Mouse (Mus musculus) cortical plate, adult 2 months (tissue): ENCODE measurements around the gene Rab44. TPM values are rescaled to one million over a fixed set of nuclear protein-coding genes. Genes with fewer than 3 reads are reported as not detected.
"Not testable (repeated sequence)": the region's sequence is repeated elsewhere in the genome, so short reads cannot be mapped to it uniquely, and the experiment has no call there.

Experiments used
- H3K27ac ChIP-seq: fragments of 200-500 bp; 2 replicates; pipeline ENCODE4 v1.5.1; 2012; ENCODE audit warnings: low read length, control low read depth, inconsistent platforms; ENCODE audit not compliant: insufficient read depth
- H3K4me1 ChIP-seq: fragments of 200-500 bp; 2 replicates; pipeline ENCODE4 v1.6.1; 2011; ENCODE audit warnings: low read length; ENCODE audit not compliant: control insufficient read depth, insufficient read depth
- H3K4me3 ChIP-seq: fragments of 200-500 bp; 2 replicates; pipeline ENCODE4 v1.5.1; 2011; ENCODE audit warnings: mild to moderate bottlenecking, low read length, control low read depth; ENCODE audit not compliant: insufficient read depth
- CTCF ChIP-seq: fragments of 200-500 bp; IDR thresholded peaks from 2 replicates; pipeline ENCODE4 v1.5.1; 2011; ENCODE audit warnings: mild to moderate bottlenecking, control low read depth, low read length; ENCODE audit not compliant: insufficient read depth; ENCODE audit errors: extremely low read depth
- POLR2A ChIP-seq: fragments of 200-500 bp; IDR thresholded peaks from 2 replicates; pipeline ENCODE4 v1.6.1; 2011; ENCODE audit warnings: mild to moderate bottlenecking, low read length, control low read depth; ENCODE audit not compliant: insufficient read depth; ENCODE audit errors: extremely low read depth
- polyA plus RNA-seq: library from polyadenylated mRNA; depleted of rRNA; stranded (reverse); fragments of >200 nt; gene quantifications from 2 replicates; pipeline ENCODE4 v1.2.3, GENCODE M21; 2012; rRNA removed

The Rab44 gene
- polyA plus RNA-seq: 0.13 and 0.19 TPM in 2 replicates

- TF ChIP-seq POLR2A: no peak
- TF ChIP-seq CTCF: no peak
- H3K4me3 ChIP-seq: no peak within 1 kb of the TSS
- H3K27ac ChIP-seq: no peak within 1 kb of the TSS
- no peaks in the 10 kb centered on the region for H3K4me1 ChIP-seq
These were observed at the start of gene Rab44 for GRCm38 (mm10) chr17:29113591-29114352. Gene Rab44, plus strand, starts transcription at chr17:29114145.

GRCm38 (mm10) chr17:29065245-29065940, 48.6 kb upstream of the Rab44 start:
- Histone ChIP-seq H3K4me3 (no peak overlapping the region), H3K27ac (no peak overlapping the region), H3K4me1 (peaks cover 2% of the 10 kb centered on the region; the same call in 1 of the 2 replicates)
- TF ChIP-seq CTCF (no peak), POLR2A (no peak)

GRCm38 (mm10) chr17:29065971-29066370, 48.0 kb upstream of the Rab44 start:
- Histone ChIP-seq H3K4me1 (peaks cover 2% of the 10 kb centered on the region; the same call in 1 of the 2 replicates), H3K4me3 (no peak overlapping the region), H3K27ac (no peak overlapping the region)
- TF ChIP-seq CTCF (no peak), POLR2A (no peak)

- not testable (repeated sequence) for H3K4me1 ChIP-seq, H3K27ac ChIP-seq, H3K4me3 ChIP-seq
These were observed 46.5 kb upstream of the Rab44 start for GRCm38 (mm10) chr17:29067416-29067815.

GRCm38 (mm10) chr17:29067847-29068246, 46.1 kb upstream of the Rab44 start:
- TF ChIP-seq CTCF: no peak
- no peak for TF ChIP-seq POLR2A
- H3K27ac ChIP-seq: no peak overlapping the region
- H3K4me1 ChIP-seq: peaks cover 2% of the 10 kb centered on the region; the same call in 1 of the 2 replicates
- no peak overlapping the region for H3K4me3 ChIP-seq

GRCm38 (mm10) chr17:29069063-29069462, 44.9 kb upstream of the Rab44 start:
- TF ChIP-seq POLR2A: no peak
- Histone ChIP-seq H3K4me3 (no peak overlapping the region), H3K27ac (no peak overlapping the region), H3K4me1 (peaks cover 2% of the 10 kb centered on the region; the same call in 1 of the 2 replicates)

- peaks cover 2% of the 10 kb centered on the region; the same call in 1 of the 2 replicates for H3K4me1 ChIP-seq
- H3K27ac ChIP-seq: no peak overlapping the region
- H3K4me3 ChIP-seq: no peak overlapping the region
- no peak for TF ChIP-seq POLR2A
- no peak for TF ChIP-seq CTCF
These were observed 42.1 kb upstream of the Rab44 start for GRCm38 (mm10) chr17:29071820-29072219.

- TF ChIP-seq CTCF (no peak), POLR2A (no peak)
- no peak overlapping the region for H3K27ac ChIP-seq
- H3K4me1 ChIP-seq: peaks cover 2% of the 10 kb centered on the region; the same call in 1 of the 2 replicates
- no peak overlapping the region for H3K4me3 ChIP-seq
These were observed 41.1 kb upstream of the Rab44 start for GRCm38 (mm10) chr17:29072701-29073307.

- H3K27ac ChIP-seq: no peak overlapping the region
These were observed 40.6 kb upstream of the Rab44 start for GRCm38 (mm10) chr17:29073313-29073712.

More at GRCm38 (mm10) chr17:29073313-29073712, 40.6 kb upstream of the Rab44 start:
- TF ChIP-seq CTCF (no peak), POLR2A (no peak)
- H3K4me3 ChIP-seq: no peak overlapping the region
- H3K4me1 ChIP-seq: peaks cover 2% of the 10 kb centered on the region; the same call in 1 of the 2 replicates
